Mouse (Mus musculus) cerebellum, adult 18-20 months (tissue): ENCODE data around the gene Lix1.
A peak's percentile ranks its signal among the peaks of the same experiment; 100 is the strongest.

ENCODE experiments used
- DNase-seq, 2 experiments: peaks; one replicate each; pipeline ENCODE4 v3.0.0; 2021

Gene Lix1

GRCm38 (mm10) chr17:17402222-17403004 is at the start of gene Lix1:
Gene Lix1 (plus strand): TSS chr17:17402672.
- peak in 1 of 2 experiments; percentile 18 for DNase-seq

DNA sequence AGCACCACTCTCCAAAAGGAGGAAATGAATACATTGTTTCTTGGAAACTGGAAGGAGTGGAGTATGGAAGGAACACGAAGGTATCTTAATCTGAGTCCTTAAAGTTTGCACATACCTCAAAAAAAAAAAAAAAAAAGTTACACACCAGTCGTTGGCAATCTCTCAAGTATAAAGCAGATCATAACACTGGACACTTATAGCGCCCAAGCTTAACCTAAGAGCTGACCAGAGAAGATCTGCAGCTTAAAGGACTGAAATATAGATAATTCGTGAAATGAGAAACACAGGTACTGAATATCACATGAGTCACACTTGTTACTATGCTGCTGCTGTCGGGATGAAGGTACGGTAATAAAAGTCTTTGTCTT is 28.9 kb upstream of the Lix1 start:
- no peak for DNase-seq

DNA sequence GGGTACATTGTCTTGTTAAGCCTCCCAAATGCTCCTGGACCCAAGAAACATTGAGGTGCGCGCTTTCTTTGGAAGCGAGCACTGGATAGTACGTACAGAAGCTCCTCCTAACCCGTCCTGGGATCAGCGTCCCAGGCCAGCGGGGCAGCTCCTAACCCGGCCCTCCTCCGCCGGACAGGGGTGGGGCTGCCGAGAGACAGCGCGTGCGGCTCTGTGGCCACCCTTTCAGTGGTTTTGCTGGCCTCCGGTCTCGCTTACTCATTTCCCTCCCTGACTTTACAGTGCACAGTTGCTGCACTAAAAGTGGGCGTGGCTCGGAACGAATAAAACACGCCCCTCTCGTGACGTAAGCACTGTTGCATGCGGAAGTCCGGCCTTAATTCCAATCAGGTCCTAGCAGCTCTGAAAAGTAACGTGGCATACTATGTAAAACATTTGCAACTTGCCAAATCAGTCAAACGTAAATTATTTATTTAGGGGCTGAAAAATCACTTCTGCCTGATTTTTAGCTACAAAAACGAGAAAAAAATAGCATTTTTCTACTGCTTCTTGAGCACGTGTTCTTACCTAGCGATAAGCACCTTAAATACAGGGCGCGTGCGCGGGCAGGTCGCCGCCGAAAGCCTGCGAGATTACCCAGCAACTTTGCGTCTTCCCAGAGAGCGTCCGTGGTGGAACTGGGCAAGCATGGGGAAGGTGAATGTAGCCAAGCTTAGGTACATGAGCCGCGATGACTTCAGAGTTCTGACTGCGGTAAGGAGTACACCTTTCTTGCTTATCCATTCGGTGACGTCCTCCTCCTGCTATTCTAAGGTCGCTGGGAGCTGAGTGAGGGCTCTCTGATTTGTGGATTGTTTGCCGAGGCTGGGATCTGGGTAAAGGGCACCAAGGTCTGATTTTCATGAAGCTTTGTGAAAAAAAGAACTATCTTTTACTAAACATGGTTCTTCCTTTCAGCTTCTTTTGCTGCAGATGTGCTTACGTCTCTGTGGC is 28.3 kb upstream of the Lix1 start, which contains the start of gene Riok2:
Gene Riok2, plus strand, starts transcription at position 392 of the 993 bp plus-strand sequence.
- DNase-seq, result peak; percentile 92 to 93

DNA sequence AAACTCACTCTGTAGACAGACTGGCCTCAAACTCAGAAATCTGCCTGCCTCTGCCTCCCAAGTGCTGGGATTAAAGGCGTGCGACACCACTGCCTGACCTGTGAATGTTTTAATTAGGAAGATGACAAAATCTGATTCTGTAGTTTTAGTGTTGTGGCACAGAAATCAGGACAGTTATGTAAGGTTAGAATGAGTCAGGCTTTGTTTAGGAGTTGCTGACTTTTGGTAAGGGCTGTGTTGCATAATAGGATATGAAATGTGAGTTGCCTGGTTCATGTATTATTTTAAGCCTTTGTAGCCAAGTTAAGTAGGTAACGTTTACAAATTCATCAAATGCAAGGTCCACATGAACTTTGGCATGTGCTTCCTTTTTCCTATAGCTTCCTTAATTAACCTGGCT is 26.9 kb upstream of the Lix1 start:
- no peak for DNase-seq

DNA sequence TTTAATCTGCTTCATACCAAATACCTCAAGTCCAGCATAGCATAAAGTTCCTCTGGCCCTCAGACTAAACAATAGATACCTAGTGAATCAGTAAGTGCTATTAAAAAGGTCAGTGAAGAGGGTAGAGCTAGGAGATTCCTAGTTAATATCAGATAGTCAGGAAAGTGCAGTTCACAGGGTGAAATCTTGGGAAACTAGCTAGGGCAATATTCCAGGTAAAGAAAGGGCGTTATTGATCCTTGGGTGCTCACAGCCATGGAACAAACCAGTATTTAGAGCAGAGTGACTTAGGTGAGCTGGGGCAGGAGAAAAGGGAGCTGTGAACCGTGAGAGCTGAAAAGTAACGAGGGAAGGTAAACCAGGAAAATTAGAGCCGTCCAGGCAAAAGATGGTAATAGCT is 18.8 kb upstream of the Lix1 start:
- DNase-seq, result no peak

DNA sequence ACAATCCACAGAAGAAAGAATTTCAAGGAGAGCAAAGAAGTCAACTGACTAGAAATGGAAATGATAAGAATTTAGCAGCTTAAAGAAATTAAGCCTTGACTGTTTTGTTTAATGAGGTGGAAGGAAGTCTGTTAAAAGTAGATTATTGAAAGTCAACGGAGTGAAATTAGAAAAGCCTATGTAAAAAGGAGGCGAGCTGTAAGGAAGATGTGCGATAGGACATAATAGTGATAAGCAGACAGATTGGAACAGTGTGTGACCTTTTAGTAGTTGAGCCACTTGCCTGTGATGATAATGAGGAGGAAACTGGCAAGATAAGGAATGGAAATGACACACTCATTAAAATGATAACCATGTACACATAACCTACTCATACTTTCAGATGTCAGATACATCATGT is 18.0 kb upstream of the Lix1 start:
- no peak for DNase-seq

- no peak for DNase-seq
These were observed 16.4 kb upstream of the Lix1 start for GRCm38 (mm10) chr17:17386117-17386516.

GRCm38 (mm10) chr17:17391823-17392222 is 10.6 kb upstream of the Lix1 start:
- no peak for DNase-seq

DNA sequence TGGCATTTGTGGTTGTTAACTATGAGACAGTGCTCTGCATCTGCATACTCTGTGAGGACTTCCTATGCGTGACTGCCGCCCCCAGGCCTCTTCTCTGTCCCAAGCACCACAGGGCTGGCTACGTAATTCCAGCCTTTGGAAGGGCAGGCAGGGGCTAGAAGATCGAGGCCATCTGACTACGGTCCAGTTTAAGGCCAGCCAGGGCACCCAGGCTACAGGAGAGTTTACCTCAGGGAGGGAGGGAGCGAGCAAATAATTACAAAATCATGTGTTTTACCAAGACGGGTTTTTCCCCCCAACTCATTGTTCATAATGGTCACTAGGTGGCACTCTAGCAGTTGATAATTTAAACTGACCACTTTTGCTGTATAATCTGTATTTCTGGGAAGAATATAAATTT is 9.6 kb upstream of the Lix1 start:
- peak in 1 of 2 experiments; percentile 12 for DNase-seq

GRCm38 (mm10) chr17:17393300-17393699 is 9.2 kb upstream of the Lix1 start:
- no peak for DNase-seq

DNA sequence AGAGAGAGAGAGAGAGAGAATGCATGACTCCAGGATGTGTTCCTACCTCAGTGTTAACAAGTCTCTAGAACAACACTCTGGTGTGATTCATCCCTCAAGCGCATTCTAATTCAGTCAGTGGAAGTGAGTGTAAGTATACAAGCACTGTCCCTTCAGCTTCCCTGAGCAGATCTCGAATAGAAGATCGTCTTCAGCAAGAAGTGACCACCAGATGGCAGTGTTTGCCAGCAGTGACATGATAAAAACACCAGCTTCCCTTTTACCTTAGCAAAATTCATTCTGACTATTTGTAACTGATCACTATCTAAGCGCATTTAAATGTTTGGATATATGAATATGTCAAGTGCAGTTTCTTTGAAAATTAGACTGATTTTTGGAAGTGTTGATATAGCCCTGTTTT is 8.1 kb upstream of the Lix1 start:
- DNase-seq, result peak; percentile 79 to 82

DNA sequence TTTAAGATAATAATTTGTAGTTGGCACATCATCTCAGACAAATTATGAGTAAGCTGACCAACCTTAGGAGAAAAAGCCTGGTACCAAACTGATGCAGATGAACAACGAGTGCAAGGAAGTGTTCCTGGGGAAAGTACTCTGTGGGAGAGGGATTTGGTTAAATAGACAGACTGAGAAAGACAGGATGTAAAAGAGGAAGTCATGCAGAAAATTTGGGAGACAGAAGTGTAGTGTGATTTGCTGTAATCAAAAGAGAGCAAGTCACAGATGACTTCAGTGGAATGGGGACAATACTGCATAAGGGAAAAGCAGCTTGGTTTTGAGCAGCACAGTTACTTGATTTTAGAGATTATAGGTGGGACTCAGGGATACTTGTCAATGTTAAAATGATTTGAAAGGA is 5.6 kb upstream of the Lix1 start:
- no peak for DNase-seq

DNA sequence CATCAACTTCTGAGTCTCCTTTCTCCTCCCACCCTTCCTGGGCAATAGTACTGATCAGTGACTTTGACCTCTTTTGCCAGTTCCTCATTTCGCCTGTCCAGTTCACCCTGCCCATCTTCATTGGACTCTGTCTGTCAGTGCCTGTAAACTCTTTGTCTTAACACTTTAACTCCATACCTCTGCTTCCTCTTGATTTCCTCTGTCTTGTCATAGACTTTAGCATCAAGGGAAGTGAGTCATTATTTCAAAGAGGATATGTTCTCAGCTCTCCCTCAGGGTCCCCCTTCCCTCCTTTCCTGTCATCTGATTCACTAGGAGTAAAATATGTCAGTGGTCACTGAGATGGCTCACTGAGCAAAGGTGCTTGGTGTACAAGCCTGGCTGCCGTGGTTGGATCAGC is 3.8 kb upstream of the Lix1 start:
- DNase-seq, result no peak

DNA sequence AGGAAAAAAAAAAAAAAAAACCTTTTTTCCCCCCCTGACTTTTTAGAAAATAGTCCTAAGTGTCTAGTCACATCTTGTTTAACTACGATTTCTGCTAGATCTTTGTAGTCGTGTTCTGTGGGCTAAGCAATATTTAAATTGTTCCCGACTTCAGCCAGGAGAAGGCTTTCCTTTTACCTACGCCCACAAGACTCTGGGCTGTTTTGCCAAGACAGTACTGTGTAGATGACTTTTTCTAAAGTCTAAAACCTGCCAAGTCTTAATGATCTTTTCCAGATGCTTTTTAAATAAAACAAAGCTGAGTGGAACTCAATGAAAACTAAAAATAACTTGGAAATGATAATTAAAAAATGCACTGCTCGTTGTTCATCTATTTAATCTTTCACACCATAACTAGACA is 566 bp downstream of the Lix1 start:
- DNase-seq, result no peak

GRCm38 (mm10) chr17:17403578-17404112 is 1.2 kb downstream of the Lix1 start:
- DNase-seq, result no peak

DNA sequence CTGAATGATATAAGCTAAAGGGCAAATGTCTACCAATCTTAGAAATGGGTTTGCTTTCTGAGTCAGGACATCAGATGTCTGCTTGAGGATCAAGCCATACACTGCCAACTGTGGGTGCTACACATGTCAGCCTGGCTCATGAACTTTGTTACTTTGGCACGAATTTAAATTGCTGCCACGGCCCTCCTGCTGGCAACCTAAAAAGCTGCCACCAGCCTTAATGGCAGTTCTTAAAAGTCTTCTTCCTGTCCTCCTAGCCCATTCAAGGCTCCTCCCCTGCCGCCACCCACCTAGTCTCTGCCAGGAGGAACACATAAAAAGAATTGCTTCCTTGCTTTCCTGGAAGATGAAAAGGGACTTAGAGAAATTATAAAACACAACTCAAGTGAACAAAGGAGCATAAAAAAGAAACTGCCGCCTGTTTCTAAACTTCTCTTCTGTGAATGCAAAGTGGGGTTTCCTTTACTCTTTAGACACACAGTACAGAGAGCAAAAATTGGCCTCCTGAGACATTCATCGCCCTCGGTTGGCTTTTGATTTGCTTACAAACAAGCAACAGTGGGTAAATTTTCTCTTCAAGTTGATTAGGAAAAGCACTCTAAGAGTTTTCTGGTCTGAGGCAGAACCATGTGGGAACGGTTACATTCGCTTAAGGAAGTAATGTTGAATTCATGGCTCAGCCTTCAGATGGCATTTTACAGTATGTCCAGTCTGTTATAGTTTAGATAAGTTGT is 2.5 kb downstream of the Lix1 start:
- no peak for DNase-seq

DNA sequence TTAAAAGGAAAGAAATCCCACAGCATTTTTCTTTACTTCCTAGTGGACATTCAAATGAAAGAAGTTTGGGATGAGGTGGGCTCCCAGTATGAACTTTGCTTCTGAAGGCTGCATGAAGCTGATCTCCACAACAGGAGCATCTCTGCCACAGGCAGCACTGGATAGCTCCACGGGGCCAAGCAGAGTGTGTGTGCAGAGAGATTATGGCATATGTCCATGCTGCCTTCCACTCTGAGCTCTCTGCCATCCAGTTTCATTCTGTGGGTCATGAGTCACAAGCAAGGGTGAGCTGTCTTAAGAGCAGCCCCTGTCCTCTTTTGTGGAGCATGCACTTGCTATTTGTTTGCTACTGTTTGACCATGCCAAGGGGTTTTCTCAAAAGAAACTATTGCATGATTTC is 3.1 kb downstream of the Lix1 start:
- DNase-seq, result no peak

DNA sequence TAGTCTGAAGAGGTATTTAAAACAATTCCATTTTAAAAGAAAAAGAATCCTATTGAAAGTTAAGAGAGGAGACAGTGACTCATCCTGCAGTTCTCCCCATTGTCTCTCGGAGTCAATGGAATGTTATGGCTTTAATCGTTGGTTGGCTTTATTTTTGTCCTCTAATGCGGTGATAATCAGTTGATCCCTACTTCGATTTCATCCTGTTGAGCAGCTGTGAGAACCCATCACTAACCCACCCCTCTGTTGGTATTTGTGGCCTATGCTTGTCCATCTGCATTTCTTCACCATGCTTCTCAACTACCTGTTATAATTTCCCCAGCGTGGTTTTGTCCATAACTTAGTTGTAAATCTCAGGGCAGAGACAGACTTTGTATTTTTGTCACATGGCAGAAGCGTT is 5.7 kb downstream of the Lix1 start:
- no peak for DNase-seq

DNA sequence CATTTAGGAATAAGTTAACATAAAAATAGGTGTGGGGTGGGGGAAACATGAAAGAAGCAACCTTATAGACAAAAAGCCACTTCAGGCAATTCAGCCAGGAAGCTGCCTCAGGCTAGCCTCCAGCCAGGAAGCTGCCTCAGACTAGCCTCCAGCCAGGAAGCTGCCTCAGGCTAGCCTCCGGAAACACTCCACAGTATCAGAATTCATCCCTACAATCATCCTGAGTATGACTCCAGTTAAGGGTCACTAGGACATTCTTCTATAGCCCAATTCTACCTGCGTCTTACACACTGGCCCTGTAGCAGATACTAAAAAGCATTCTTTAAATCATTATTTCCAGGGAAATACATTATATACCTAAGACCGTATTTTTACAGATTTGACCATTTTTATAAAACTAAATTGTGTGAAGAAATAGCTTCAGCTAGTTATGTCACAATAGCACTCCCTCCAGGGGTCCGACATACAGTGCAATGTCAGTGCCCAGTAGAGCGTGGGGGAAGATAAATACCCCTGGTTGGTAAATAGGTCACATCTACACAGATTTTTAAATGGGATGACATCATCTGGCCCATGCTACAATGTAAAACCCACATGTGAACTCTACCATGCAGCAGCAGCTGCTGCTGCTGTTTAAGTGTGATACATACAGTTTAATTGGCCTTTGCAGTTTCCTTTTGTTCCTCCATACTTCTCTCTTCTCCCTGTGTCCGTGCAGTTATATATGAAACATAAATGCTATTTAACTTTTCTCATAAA is 6.4 kb downstream of the Lix1 start:
- no peak for DNase-seq

DNA sequence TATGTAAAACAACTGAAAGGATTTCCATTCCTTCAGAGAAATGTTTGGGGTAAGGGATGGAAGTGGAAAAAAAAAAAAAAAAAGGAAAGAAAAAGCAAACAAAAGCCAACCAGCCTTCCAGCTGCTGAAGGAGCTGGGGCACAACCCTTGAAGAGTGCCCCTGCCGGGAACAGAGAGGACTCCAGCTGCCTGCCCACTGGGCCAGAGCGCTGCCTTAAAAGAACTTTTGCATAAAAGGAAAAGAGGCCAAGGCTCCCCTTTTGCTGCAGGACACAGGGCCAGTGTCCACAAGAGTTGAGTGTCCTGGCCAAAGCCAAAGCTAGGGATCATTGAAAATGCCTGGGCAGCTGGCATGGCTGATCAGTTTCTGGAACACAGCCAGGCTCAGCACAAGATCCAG is 7.1 kb downstream of the Lix1 start:
- peak in 1 of 2 experiments; percentile 3 for DNase-seq

GRCm38 (mm10) chr17:17411443-17411842 is 9.0 kb downstream of the Lix1 start:
- DNase-seq, result no peak

DNA sequence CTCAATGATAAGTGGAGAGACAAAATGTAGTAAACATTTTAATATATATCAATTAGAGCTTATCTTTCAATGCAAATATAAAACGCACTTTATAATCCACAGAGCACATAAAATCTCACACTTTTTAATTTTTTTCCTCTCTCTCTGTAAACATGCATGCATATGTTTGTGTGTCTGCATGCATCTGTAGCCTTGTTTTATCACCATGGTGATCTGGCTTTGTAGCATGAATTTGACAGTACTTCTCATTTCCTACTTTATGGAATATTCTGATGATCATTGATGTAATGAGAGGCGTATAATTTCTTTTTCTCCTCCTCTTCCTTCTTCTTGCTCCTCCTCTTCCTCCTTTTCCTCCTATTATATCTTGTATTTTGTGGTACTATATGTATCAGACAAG is 9.7 kb downstream of the Lix1 start:
- no peak for DNase-seq
